Mouse (Mus musculus): ENCODE measurements around the gene Krt33a. TPM values are rescaled to one million over a fixed set of nuclear protein-coding genes. Genes with fewer than 3 reads are reported as not detected.

Gene Krt33a
- total RNA-seq (2023), result not detected in 2 replicates

GRCm38 (mm10) chr11:100016112-100016511, at the start of gene Krt33a:
Krt33a (minus strand) TSS chr11:100016212.

GRCm38 (mm10) chr11:100050451-100050850, 34.4 kb upstream of the Krt33a start, which contains the start of gene Krt31:
Krt31 (minus strand) TSS chr11:100050551.

GRCm38 (mm10) chr11:100041454-100041853, 25.4 kb upstream of the Krt33a start, which contains the start of gene Krt34:
Krt34 (minus strand) TSS chr11:100041554.

GRCm38 (mm10) chr11:100029768-100030167, 13.8 kb upstream of the Krt33a start, which contains the start of gene Krt33b:
Krt33b (minus strand) TSS chr11:100029868.

GRCm38 (mm10) chr11:99993620-99994383, 22.2 kb downstream of the Krt33a start, which contains the start of gene Krtap17-1:
Krtap17-1 (minus strand) TSS chr11:99993994.

GRCm38 (mm10) chr11:99986180-99986647, 29.8 kb downstream of the Krt33a start, which contains the start of gene Krtap16-1:
Krtap16-1 (minus strand) TSS chr11:99986597.

GRCm38 (mm10) chr11:99978953-99979352, 37.1 kb downstream of the Krt33a start, which contains the start of gene Krtap29-1:
Krtap29-1 (minus strand) TSS chr11:99979053.

Other genes starting within 250 kb of the Krt33a start
- not detected in 2 replicates for gene Gm11595, start 243.3 kb downstream of the Krt33a start, total RNA-seq (2023)
- gene Krtap4-8, start 235.5 kb downstream of the Krt33a start, total RNA-seq (2023), result not detected in 2 replicates
- not detected in 2 replicates for gene Krtap4-9, start 231.0 kb downstream of the Krt33a start, total RNA-seq (2023)
- gene Gm11596, start 222.7 kb downstream of the Krt33a start, total RNA-seq (2023), result not detected in 2 replicates
- not detected in 2 replicates for gene Gm11569, start 217.3 kb downstream of the Krt33a start, total RNA-seq (2023)
- not detected in 2 replicates for gene Gm11554, start 211.8 kb downstream of the Krt33a start, total RNA-seq (2023)
- not detected in 2 replicates for gene Krtap4-13, start 206.3 kb downstream of the Krt33a start, total RNA-seq (2023)
- not detected in 2 replicates for gene Gm11564, start 200.5 kb downstream of the Krt33a start, total RNA-seq (2023)
- gene 2300003K06Rik, start 178.1 kb downstream of the Krt33a start, total RNA-seq (2023), result not detected in 2 replicates
- not detected in 2 replicates for gene Krtap4-16, start 164.6 kb downstream of the Krt33a start, total RNA-seq (2023)
- gene Gm11568, start 158.3 kb downstream of the Krt33a start, total RNA-seq (2023), result not detected in 2 replicates
- gene Gm11559, start 151.7 kb downstream of the Krt33a start, total RNA-seq (2023), result not detected in 2 replicates
- not detected in 2 replicates for gene Krtap9-1, start 142.8 kb downstream of the Krt33a start, total RNA-seq (2023)
- gene Gm11567, start 137.0 kb downstream of the Krt33a start, total RNA-seq (2023), result not detected in 2 replicates
- gene Krtap31-1, start 108.3 kb downstream of the Krt33a start, total RNA-seq (2023), result not detected in 2 replicates
- not detected in 2 replicates for gene Gm11565, start 101.5 kb downstream of the Krt33a start, total RNA-seq (2023)
- not detected in 2 replicates for gene Krtap31-2, start 79.9 kb downstream of the Krt33a start, total RNA-seq (2023)
- not detected in 2 replicates for gene Krtap9-5, start 67.7 kb downstream of the Krt33a start, total RNA-seq (2023)
- not detected in 2 replicates for gene Krtap29-1, start 37.2 kb downstream of the Krt33a start, total RNA-seq (2023)
- gene Krtap16-1, start 29.6 kb downstream of the Krt33a start, total RNA-seq (2023), result not detected in 2 replicates
- not detected in 2 replicates for gene Krtap17-1, start 22.2 kb downstream of the Krt33a start, total RNA-seq (2023)
- not detected in 2 replicates for gene Krt33b, start 13.7 kb upstream of the Krt33a start, total RNA-seq (2023)
- not detected in 2 replicates for gene Krt34, start 25.3 kb upstream of the Krt33a start, total RNA-seq (2023)
- not detected in 2 replicates for gene Krt31, start 34.3 kb upstream of the Krt33a start, total RNA-seq (2023)
- not detected in 2 replicates for gene Krt32, start 72.0 kb upstream of the Krt33a start, total RNA-seq (2023)
- gene Krt35, start 80.0 kb upstream of the Krt33a start, total RNA-seq (2023), result not detected in 2 replicates
- not detected in 2 replicates for gene Krt36, start 89.4 kb upstream of the Krt33a start, total RNA-seq (2023)
- gene Krt13, start 105.4 kb upstream of the Krt33a start, total RNA-seq (2023), result not detected in 2 replicates
- gene Krt15, start 119.7 kb upstream of the Krt33a start, total RNA-seq (2023), result not detected in 2 replicates
- gene Krt19, start 132.5 kb upstream of the Krt33a start, total RNA-seq (2023), result not detected in 2 replicates
- gene Krt9, start 177.0 kb upstream of the Krt33a start, total RNA-seq (2023), result not detected in 2 replicates
- gene Krt14, start 191.3 kb upstream of the Krt33a start, total RNA-seq (2023), result not detected in 2 replicates
- gene Krt16, start 232.7 kb upstream of the Krt33a start, total RNA-seq (2023), result not detected in 2 replicates
- not detected in 2 replicates for gene Krt17, start 244.8 kb upstream of the Krt33a start, total RNA-seq (2023)

All from neutrophil, adult 65 days (primary cell).